Mouse (Mus musculus) liver, embryonic 13.5 days (tissue): Measurements from ENCODE around the gene Elac2. TPM values are rescaled to one million over a fixed set of nuclear protein-coding genes. Genes with fewer than 3 reads are reported as not detected.
A peak's percentile ranks its signal among the peaks of the same experiment; 100 is the strongest.

Experiments used
- ATAC-seq: fragments of 200-750 bp; cut with Nextera tagmentation; 2 replicates; pipeline ENCODE4 v1.8.0; 2017; ENCODE audit warnings: low read depth, mild to moderate bottlenecking, moderate number of reproducible peaks, moderate library complexity
- DNase-seq: peaks from one replicate; pipeline ENCODE4 v3.0.0; 2022
- H3K27ac ChIP-seq: fragments of 300-500 bp; sonication (generic); 2 replicates; pipeline ENCODE4 v1.5.1; 2015; ENCODE audit warnings: moderate library complexity, mild to moderate bottlenecking, inconsistent platforms
- H3K27me3 ChIP-seq: fragments of 300-500 bp; sonication (generic); 2 replicates; pipeline ENCODE4 v1.6.1; 2015; ENCODE audit warnings: mild to moderate bottlenecking, inconsistent platforms
- H3K36me3 ChIP-seq: fragments of 300-500 bp; sonication (generic); 2 replicates; pipeline ENCODE4 v1.6.1; 2015; ENCODE audit warnings: mild to moderate bottlenecking, inconsistent platforms
- H3K4me1 ChIP-seq: fragments of 300-500 bp; sonication (generic); replicated peaks from 2 replicates; pipeline ENCODE4 v1.6.1; 2015; ENCODE audit warnings: inconsistent platforms
- H3K4me2 ChIP-seq: fragments of 300-500 bp; sonication (generic); 2 replicates; pipeline ENCODE4 v1.6.1; 2015; ENCODE audit warnings: inconsistent platforms, mild to moderate bottlenecking, moderate library complexity
- H3K4me3 ChIP-seq: fragments of 300-500 bp; sonication (generic); replicated peaks from 2 replicates; pipeline ENCODE4 v1.5.1; 2015; ENCODE audit warnings: mild to moderate bottlenecking, inconsistent platforms
- H3K9ac ChIP-seq: fragments of 300-500 bp; sonication (generic); 2 replicates; pipeline ENCODE4 v1.6.1; 2015; ENCODE audit warnings: mild to moderate bottlenecking, inconsistent platforms
- H3K9me3 ChIP-seq: fragments of 300-500 bp; sonication (generic); replicated peaks from 2 replicates; pipeline ENCODE4 v1.6.1; 2016; ENCODE audit warnings: inconsistent platforms
- WGBS: fragments of 180-500 bp; shearing (Covaris S2); methylation state at CpG from one replicate; pipeline ENCODE4 v1.1.7; 2015; ENCODE audit not compliant: insufficient replicate concordance; 5-methylcytosine and 5-hydroxymethylcytosine counted together
- polyA plus RNA-seq: library from polyadenylated mRNA; unstranded; fragments of >200 nt; fragmentation: Nextera tagmentation; extraction: Ambion mirVana; gene quantifications from 2 replicates; pipeline ENCODE4 v1.2.1, GENCODE M21; 2015

Gene Elac2
- polyA plus RNA-seq, 1 experiment from 2014 or later: 22.0 TPM

DNA sequence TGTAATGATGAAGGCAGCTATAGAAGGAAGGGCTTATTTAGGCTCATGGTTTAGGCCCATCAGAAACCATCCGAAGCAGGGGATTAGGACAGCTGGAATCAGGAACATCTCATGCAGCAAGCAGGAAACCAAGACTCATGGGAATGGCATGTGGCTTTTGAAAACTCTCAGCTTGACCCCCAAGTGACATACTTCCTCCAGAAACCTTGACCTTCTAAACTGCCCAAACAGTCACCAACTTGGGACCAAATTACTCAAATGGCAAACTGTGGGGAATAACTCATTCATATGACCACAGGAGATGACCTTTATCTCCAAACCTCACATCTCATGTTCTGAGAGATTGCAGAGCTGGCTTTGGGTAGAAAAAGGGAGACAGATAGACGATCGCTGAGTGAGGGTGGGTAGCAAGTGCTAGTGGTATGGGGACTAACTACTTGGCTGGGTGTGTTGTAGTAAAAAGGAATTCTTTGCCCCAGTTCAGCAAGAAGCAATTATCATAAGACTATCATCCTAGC, 7.3 kb upstream of the Elac2 start:
- no peaks in the 10 kb centered on the region for H3K9me3 ChIP-seq
- 37% methylated on average over 3 of the region's 3 CpGs for WGBS
- peaks cover 17% of the 10 kb centered on the region; the same call in 1 of the 2 replicates for H3K27me3 ChIP-seq
- H3K4me2 ChIP-seq: no peak overlapping the region
- ATAC-seq (no peak), DNase-seq (no peak)
- no peak overlapping the region for H3K4me3 ChIP-seq
- peaks cover 12% of the 10 kb centered on the region for H3K4me1 ChIP-seq
- H3K36me3 ChIP-seq: no peaks in the 10 kb centered on the region
- no peak overlapping the region for H3K9ac ChIP-seq
- H3K27ac ChIP-seq: no peak overlapping the region

DNA sequence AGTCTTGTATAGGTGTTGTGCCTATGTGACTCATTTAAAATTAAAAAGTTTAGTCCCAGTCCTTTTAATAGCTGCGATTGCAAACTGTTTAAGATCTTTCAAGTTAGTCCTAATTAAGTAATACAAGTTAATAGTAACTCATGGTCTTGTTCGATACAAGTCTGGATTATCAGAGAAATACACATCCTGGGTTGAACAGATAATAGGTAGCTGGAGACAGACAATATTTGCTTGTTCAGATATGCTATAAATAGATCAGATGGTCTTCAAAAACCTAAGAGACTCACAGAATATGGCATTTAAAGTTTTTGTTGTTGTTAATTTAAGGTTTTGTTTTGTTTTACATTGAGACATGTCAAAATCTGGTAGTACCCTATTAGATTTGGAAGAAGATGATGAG, 6.4 kb upstream of the Elac2 start:
- no peaks in the 10 kb centered on the region for H3K9me3 ChIP-seq
- WGBS: 27% methylated on average over 2 of the region's 2 CpGs
- H3K9ac ChIP-seq: no peak overlapping the region
- no peaks in the 10 kb centered on the region for H3K36me3 ChIP-seq
- no peak overlapping the region for H3K4me3 ChIP-seq
- no peak overlapping the region for H3K27ac ChIP-seq
- peaks cover 12% of the 10 kb centered on the region for H3K4me1 ChIP-seq
- H3K4me2 ChIP-seq: no peak overlapping the region
- ATAC-seq: peak; percentile 55
- no peak for DNase-seq
- peaks cover 15% of the 10 kb centered on the region for H3K27me3 ChIP-seq

DNA sequence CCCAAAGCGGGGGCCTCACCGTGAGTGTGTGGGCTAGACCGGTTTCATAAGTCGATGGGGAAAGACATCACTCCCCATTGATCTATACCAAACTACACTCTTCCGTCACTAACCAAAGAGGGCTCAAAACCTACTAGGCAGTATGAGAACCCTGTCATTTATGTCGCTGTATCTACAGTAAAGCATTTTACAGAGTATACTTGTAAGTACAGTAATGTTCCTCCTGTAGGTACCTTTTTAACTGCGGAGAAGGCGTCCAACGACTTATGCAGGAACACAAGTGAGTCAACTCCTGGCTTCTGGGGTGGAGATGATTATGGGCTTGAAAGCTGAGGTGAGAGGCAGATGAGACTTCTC, 629 bp downstream of the Elac2 start:
- Histone ChIP-seq H3K36me3 (peaks cover 31% of the 10 kb centered on the region), H3K9me3 (no peaks in the 10 kb centered on the region), H3K9ac (peak overlapping the region; percentile 90), H3K4me3 (peak overlapping the region; percentile 94), H3K27me3 (no peaks in the 10 kb centered on the region; the same call in 1 of the 2 replicates), H3K27ac (0 out of 2 replicates have a peak overlapping the region, but pooled peaks have one; percentile 44), H3K4me1 (peaks cover 23% of the 10 kb centered on the region), H3K4me2 (peak overlapping the region; percentile 94)
- ATAC-seq: no peak
- DNase-seq: no peak
- WGBS: 3% methylated on average over 9 of the region's 9 CpGs

DNA sequence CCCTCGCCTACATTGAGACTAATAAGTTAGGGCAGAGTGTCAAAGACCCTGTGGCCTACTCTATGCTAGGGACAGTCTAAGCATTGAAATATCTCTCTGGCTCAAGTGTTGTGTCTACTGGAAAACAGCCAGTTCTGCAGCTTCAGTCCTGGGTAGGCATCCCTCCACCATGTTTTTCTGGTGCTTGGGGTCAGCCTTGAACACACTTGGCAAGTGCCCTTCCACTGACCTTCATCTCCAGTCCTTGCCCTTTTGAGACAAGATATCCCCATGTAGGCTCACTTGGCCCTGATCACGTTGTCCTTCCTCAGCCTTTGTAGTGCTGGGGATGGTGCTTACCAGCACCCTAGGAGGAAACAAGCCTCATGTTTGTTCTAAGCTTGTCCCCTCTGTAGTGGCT, 9.7 kb downstream of the Elac2 start:
- Histone ChIP-seq H3K27ac (no peak overlapping the region), H3K9me3 (no peaks in the 10 kb centered on the region), H3K4me1 (no peaks in the 10 kb centered on the region), H3K9ac (no peak overlapping the region), H3K4me3 (no peak overlapping the region), H3K27me3 (no peaks in the 10 kb centered on the region), H3K4me2 (no peak overlapping the region), H3K36me3 (peaks cover 92% of the 10 kb centered on the region)
- DNase-seq (no peak), ATAC-seq (no peak)
- 71% methylated on average over 2 of the region's 2 CpGs for WGBS

DNA sequence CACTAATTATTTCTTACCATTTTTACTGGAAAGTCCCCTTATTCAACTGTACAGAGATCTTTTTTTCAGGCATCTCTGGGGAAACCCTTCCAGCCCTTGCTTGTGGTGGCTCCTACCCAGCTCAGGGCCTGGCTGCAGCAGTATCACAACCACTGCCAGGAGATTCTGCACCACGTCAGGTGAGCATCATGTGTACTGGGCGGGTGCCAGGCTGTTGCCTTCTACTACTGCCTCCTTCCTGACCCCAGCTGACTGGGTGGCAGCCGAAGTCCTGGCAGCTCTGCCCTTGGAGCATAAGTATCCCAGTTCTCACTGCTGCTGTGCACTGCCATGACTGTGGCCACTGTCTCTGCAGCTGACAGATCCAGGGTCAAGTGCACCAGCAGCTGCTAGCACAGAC, 19.6 kb downstream of the Elac2 start:
- no peak for DNase-seq
- H3K4me3 ChIP-seq: no peak overlapping the region
- 69% methylated on average over 3 of the region's 3 CpGs for WGBS
- H3K36me3 ChIP-seq: peaks cover 92% of the 10 kb centered on the region
- H3K4me1 ChIP-seq: no peaks in the 10 kb centered on the region
- ATAC-seq: no peak
- no peaks in the 10 kb centered on the region for H3K27me3 ChIP-seq
- no peak overlapping the region for H3K9ac ChIP-seq
- no peaks in the 10 kb centered on the region for H3K9me3 ChIP-seq
- H3K27ac ChIP-seq: no peak overlapping the region
- H3K4me2 ChIP-seq: no peak overlapping the region

DNA sequence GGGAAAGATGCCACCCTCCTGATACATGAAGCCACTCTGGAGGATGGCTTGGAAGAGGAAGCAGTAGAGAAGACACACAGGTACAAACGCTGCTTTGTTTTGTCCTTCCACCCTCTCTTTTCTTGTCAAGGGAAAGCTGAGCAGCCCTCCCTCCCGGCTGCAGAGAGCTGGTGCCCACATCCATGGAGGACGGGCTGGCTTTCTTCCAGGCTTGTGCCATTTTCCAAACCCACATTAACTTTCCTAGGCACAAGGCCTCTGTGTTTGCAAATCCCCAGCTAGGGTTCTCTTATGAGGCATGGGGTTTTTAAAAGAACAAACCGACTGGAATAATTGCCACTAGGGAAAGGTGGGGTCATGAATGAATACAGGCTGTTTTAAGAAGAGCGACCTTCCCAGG, 20.8 kb downstream of the Elac2 start:
- H3K36me3 ChIP-seq: peaks cover 83% of the 10 kb centered on the region

DNA sequence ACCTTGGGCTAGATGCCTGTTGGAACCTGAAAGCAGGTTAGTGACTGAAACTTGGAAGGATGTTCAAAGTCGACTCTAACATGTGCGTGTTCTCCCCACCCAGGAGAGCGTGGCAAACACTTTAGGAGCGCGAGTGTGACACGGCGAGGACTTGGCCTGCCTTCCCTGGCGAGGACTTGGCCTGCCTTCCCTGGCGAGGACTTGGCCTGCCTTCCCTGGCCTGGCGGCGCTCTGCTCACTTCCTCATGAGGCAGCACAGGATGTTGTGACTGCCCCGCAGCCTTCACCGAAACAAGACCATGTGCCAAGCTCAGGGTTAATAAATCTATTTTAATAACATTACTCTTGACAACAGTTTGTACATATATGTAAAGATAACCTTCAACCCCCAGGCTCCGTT, 22.9 kb downstream of the Elac2 start:
- Histone ChIP-seq H3K27ac (no peak overlapping the region), H3K36me3 (peaks cover 71% of the 10 kb centered on the region)
- DNase-seq: no peak

More for the DNA sequence above, 20.8 kb downstream of the Elac2 start:
- Histone ChIP-seq H3K27ac (no peak overlapping the region), H3K4me2 (no peak overlapping the region), H3K4me3 (no peak overlapping the region), H3K9ac (no peak overlapping the region), H3K27me3 (no peaks in the 10 kb centered on the region), H3K4me1 (no peaks in the 10 kb centered on the region), H3K9me3 (no peaks in the 10 kb centered on the region)
- 82% methylated on average over 5 of the region's 5 CpGs for WGBS
- DNase-seq: no peak
- ATAC-seq: no peak

DNA sequence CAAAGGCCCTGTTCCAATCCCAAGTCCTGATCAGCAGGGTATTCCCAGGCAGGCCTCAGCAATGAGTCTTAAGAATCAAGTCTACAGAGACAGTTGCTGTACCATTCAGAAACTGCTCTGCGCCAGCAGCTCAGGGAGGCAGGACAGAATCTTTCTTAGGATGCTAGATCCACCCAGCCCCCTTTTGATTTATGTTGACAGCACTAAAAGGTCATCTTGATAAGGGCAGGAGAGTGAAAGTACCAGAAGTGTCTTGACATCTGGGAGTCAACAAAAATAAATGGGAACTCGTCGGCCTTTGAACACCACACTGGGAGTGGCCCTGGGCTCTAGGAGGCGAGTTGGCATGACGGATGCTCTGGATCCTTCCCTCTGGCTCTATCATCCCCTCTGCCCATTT, 24.8 kb downstream of the Elac2 start:
- no peak for ATAC-seq
- Histone ChIP-seq H3K27ac (no peak overlapping the region), H3K9ac (no peak overlapping the region), H3K36me3 (peaks cover 52% of the 10 kb centered on the region), H3K9me3 (no peaks in the 10 kb centered on the region), H3K4me1 (no peaks in the 10 kb centered on the region), H3K4me2 (no peak overlapping the region), H3K4me3 (no peak overlapping the region), H3K27me3 (no peaks in the 10 kb centered on the region)
- DNase-seq: no peak
- 72% methylated on average over 5 of the region's 5 CpGs for WGBS

More for the DNA sequence above, 22.9 kb downstream of the Elac2 start:
- WGBS: 82% methylated on average over 14 of the region's 14 CpGs
- Histone ChIP-seq H3K9ac (no peak overlapping the region), H3K4me1 (no peaks in the 10 kb centered on the region), H3K9me3 (no peaks in the 10 kb centered on the region), H3K27me3 (no peaks in the 10 kb centered on the region), H3K4me3 (no peak overlapping the region), H3K4me2 (no peak overlapping the region)
- no peak for ATAC-seq

DNA sequence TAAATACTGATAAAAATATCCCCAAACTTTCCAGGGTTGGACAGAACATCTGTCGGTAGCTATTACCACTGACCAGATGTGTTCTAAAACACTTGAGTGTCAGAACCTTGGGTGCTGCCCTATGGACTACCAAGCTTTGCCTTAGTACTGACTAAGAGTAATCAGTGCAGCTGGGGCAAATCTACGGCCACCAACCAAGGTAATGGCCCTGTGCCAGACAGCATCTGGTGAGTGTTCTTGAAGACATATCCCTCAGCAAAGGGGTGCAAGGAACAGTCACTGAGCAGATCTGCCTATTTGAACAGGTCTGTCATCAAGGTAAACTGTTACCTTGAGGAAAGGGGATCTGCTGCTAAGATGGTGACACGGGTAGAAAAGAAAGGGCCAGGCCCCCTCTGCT, 26.0 kb downstream of the Elac2 start:
- WGBS: 79% methylated on average over 3 of the region's 3 CpGs
- no peak overlapping the region for H3K4me3 ChIP-seq
- H3K4me2 ChIP-seq: no peak overlapping the region
- ATAC-seq (no peak), DNase-seq (no peak)
- H3K36me3 ChIP-seq: peaks cover 40% of the 10 kb centered on the region
- no peaks in the 10 kb centered on the region for H3K9me3 ChIP-seq
- H3K27ac ChIP-seq: no peak overlapping the region
- no peaks in the 10 kb centered on the region for H3K27me3 ChIP-seq
- no peak overlapping the region for H3K9ac ChIP-seq
- no peaks in the 10 kb centered on the region for H3K4me1 ChIP-seq

DNA sequence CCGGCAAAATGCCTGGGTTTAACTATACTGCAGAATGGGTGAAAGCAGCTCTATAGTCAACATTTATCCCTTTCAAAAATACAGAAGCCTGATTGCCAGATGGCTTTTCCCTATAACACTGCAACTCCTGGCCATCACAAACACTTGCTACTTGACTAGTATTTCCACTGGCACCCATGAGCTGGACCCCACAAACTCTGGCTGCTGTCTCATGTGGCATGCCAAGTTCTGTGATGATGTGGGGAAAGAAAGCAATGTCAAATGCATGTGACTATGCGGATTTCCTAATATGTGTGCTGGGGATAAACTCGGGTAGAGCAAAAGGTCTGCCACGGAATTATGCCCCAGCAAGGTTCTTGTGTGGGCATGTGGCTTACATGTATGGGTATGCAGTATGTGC, 27.2 kb downstream of the Elac2 start:
- Histone ChIP-seq H3K27me3 (no peaks in the 10 kb centered on the region), H3K36me3 (peaks cover 28% of the 10 kb centered on the region), H3K27ac (no peak overlapping the region), H3K9ac (no peak overlapping the region), H3K9me3 (no peaks in the 10 kb centered on the region), H3K4me1 (no peaks in the 10 kb centered on the region), H3K4me2 (no peak overlapping the region), H3K4me3 (no peak overlapping the region)
- ATAC-seq: no peak
- no peak for DNase-seq
- WGBS: 81% methylated on average over 4 of the region's 4 CpGs

DNA sequence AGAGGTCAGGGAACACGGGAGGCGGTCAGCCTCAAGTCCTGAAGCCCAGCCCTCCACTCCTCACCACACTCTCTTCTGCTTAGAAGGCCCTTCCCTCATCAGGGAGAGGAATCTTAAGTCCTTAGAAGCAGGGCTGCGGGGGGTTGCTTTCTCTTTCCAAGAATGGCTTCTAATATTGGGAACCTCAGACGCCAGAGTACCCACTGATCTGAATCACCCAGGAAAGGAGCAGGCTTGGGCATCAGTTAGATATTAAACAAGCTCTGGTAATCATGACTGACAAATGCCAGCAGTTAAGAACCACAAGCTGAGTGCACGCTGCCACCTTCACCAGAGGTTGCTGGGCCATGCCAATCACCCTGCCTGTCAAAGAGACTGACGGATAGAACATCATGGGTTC, 35.1 kb downstream of the Elac2 start:
- Histone ChIP-seq H3K27ac (no peak overlapping the region), H3K27me3 (no peaks in the 10 kb centered on the region), H3K9ac (no peak overlapping the region), H3K4me3 (no peak overlapping the region), H3K4me1 (no peaks in the 10 kb centered on the region), H3K4me2 (no peak overlapping the region), H3K36me3 (no peaks in the 10 kb centered on the region), H3K9me3 (no peaks in the 10 kb centered on the region)
- ATAC-seq: no peak
- WGBS: 66% methylated on average over 6 of the region's 6 CpGs
- no peak for DNase-seq

DNA sequence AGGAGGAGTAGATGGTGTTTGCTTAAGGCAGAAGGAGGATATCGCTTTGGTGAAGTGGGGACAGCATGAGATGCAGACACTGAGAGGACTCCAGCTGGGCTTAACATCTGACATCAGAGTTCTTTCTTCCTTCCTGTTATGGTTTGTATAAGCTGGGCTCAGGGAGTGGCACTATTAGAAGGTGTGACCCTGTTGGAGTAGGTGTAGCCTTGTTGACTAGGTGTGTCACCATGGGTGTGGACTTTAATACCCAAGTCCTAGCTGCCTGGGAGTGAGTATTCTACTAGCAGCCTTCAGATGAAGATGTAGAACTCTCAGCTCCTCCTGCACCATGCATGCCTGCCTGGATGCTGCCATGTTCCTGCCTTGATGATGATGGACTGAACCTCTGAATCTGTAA, 37.9 kb downstream of the Elac2 start:
- H3K9ac ChIP-seq: no peak overlapping the region
- no peaks in the 10 kb centered on the region for H3K9me3 ChIP-seq
- ATAC-seq: no peak
- no peak overlapping the region for H3K27ac ChIP-seq
- H3K4me2 ChIP-seq: no peak overlapping the region
- DNase-seq: no peak
- H3K4me3 ChIP-seq: no peak overlapping the region
- H3K27me3 ChIP-seq: no peaks in the 10 kb centered on the region
- H3K4me1 ChIP-seq: no peaks in the 10 kb centered on the region
- WGBS: 75% methylated on average over 1 of the region's 1 CpGs
- no peaks in the 10 kb centered on the region for H3K36me3 ChIP-seq
